7 mouse cellular contexts compared by ENCODE assay signal in the genomic region with DNA sequence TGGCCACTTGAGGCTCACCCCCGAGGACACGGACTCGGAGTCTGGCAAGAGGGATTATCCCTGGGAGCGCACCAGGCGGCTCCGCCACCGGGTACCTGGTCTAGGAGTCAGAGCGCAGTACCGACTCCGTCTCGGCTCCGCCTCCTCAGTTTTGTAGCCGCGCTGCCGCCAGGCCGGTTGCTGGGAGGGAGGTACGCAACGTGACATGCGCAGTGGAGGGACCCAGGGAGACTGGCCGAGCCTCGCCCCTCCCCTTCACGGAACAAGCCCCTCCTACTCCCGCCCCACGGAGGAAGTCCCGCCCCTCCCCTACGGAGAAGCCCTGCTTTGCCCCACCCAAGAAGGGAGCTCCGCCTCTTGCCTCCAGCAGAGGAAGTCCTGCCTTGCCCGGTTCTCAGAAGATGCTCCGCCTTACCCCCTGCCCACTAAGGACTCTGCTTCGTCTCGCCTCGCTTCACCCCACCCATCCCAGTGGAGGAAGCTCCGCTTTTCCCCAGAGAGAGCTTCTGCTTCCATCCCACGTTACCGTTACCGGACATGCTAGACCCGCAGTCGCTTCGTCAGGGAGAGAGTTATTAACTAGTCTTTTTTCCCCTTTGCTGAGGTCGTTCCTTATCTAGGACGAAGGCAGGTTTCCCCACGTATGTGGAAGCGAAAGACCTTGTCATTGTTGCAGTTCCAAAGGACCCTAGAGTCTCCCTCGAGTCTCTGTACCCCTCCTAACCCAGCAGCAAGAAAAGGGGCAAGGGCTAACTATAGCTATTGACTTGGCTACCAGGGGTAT. TPM values are rescaled to one million over a fixed set of nuclear protein-coding genes. Genes with fewer than 3 reads are reported as not detected.
A peak's percentile ranks its signal among the peaks of the same experiment; 100 is the strongest.
DNase-seq lines count a peak whose midpoint lies in the region; ATAC-seq lines count a peak whose summit lies in the region.

No protein-coding gene starts in this region.

- peak; percentile 99 for DNase-seq in adrenal gland, postnatal 14 days
- DNase-seq in embryonic facial prominence, embryonic 11.5 days (ENCODE audit: low spot score), result peak; percentile 98
- DNase-seq in heart, adult 11 months, result peak; percentile 100
- DNase-seq in kidney, adult 18-20 months, result peak; percentile 93
- peak; percentile 98 for DNase-seq in limb, embryonic 11.5 days (ENCODE audit: low spot score)
- DNase-seq in midbrain, embryonic 14.5 days, result peak; percentile 99
- DNase-seq in spleen, adult 18-20 months, result peak; percentile 94 to 97

- peak overlapping the region; percentile 59 for H3K4me3 ChIP-seq in embryonic facial prominence, embryonic 11.5 days (ENCODE audit: low read depth, low read length)
- H3K4me3 ChIP-seq in limb, embryonic 11.5 days (ENCODE audit: low read depth, low read length), result peak overlapping the region; percentile 69
- H3K4me3 ChIP-seq in midbrain, embryonic 14.5 days (replicated peaks; ENCODE audit: low read depth, low read length), result peak overlapping the region; percentile 72

- H3K36me3 ChIP-seq in embryonic facial prominence, embryonic 11.5 days (replicated peaks; ENCODE audit: control insufficient read depth, insufficient read depth, low read depth, low read length), result no peaks in the 10 kb centered on the region
- H3K36me3 ChIP-seq in limb, embryonic 11.5 days (ENCODE audit: control insufficient read depth, insufficient read depth, low read length), result no peaks in the 10 kb centered on the region; the same call in 1 of the 2 replicates
- peaks cover 22% of the 10 kb centered on the region for H3K36me3 ChIP-seq in midbrain, embryonic 14.5 days (ENCODE audit: control insufficient read depth, insufficient read depth, low read length)

- WGBS in embryonic facial prominence, embryonic 11.5 days, result under 1% methylated on average over 44 of the region's 44 CpGs
- WGBS in limb, embryonic 11.5 days, result under 1% methylated on average over 43 of the region's 44 CpGs
- WGBS in midbrain, embryonic 14.5 days, result under 1% methylated on average over 44 of the region's 44 CpGs

- ATAC-seq in embryonic facial prominence, embryonic 11.5 days (replicated peaks; ENCODE audit: insufficient number of reproducible peaks, low FRiP score, low TSS enrichment, low read depth), result peak; percentile 96
- peak; percentile 95 for ATAC-seq in limb, embryonic 11.5 days (ENCODE audit: insufficient number of reproducible peaks, low FRiP score, low TSS enrichment, low read depth)
- ATAC-seq in midbrain, embryonic 14.5 days (ENCODE audit: low FRiP score, low TSS enrichment), result peak; percentile 95

- H3K27ac ChIP-seq in embryonic facial prominence, embryonic 11.5 days (replicated peaks; ENCODE audit: low read depth, low read length), result peak overlapping the region; percentile 60
- H3K27ac ChIP-seq in limb, embryonic 11.5 days (replicated peaks; ENCODE audit: low read depth, low read length), result peak overlapping the region; percentile 62; the same call in 1 of the 2 replicates
- peak overlapping the region; percentile 84 for H3K27ac ChIP-seq in midbrain, embryonic 14.5 days (replicated peaks; ENCODE audit: low read depth, low read length)

- no peaks in the 10 kb centered on the region for H3K27me3 ChIP-seq in embryonic facial prominence, embryonic 11.5 days (ENCODE audit: control insufficient read depth, insufficient read depth, low read length)
- H3K27me3 ChIP-seq in limb, embryonic 11.5 days (ENCODE audit: control insufficient read depth, insufficient read depth, low read length), result no peaks in the 10 kb centered on the region
- H3K27me3 ChIP-seq in midbrain, embryonic 14.5 days (ENCODE audit: control insufficient read depth, insufficient read depth, low read length), result no peaks in the 10 kb centered on the region

- H3K9ac ChIP-seq in embryonic facial prominence, embryonic 11.5 days (replicated peaks; ENCODE audit: low read length), result peak overlapping the region; percentile 67
- H3K9ac ChIP-seq in limb, embryonic 11.5 days (ENCODE audit: low read length), result peak overlapping the region; percentile 79
- H3K9ac ChIP-seq in midbrain, embryonic 14.5 days (replicated peaks; ENCODE audit: low read length), result peak overlapping the region; percentile 71

- H3K4me1 ChIP-seq in embryonic facial prominence, embryonic 11.5 days (ENCODE audit: control insufficient read depth, insufficient read depth, low read length), result no peaks in the 10 kb centered on the region
- H3K4me1 ChIP-seq in limb, embryonic 11.5 days (ENCODE audit: control insufficient read depth, insufficient read depth, low read length), result 0 out of 2 replicates have a peak, but pooled peaks cover 2% of the 10 kb centered on the region
- H3K4me1 ChIP-seq in midbrain, embryonic 14.5 days (ENCODE audit: control insufficient read depth, insufficient read depth, low read length), result peaks cover 9% of the 10 kb centered on the region

- H3K9me3 ChIP-seq in embryonic facial prominence, embryonic 11.5 days (replicated peaks; ENCODE audit: control insufficient read depth, low read length), result no peaks in the 10 kb centered on the region
- H3K9me3 ChIP-seq in limb, embryonic 11.5 days (ENCODE audit: control insufficient read depth, low read length), result no peaks in the 10 kb centered on the region
- no peaks in the 10 kb centered on the region for H3K9me3 ChIP-seq in midbrain, embryonic 14.5 days (ENCODE audit: control insufficient read depth, low read length)

- peak overlapping the region; percentile 42 for H3K4me2 ChIP-seq in embryonic facial prominence, embryonic 11.5 days (ENCODE audit: low read depth, low read length)
- peak overlapping the region; percentile 59 for H3K4me2 ChIP-seq in limb, embryonic 11.5 days (ENCODE audit: low read depth, severe bottlenecking)
- H3K4me2 ChIP-seq in midbrain, embryonic 14.5 days (ENCODE audit: low read length), result peak overlapping the region; percentile 51

RNA-seq across cellular contexts. Expression of a gene that starts 8.4 kb away (rescaled TPM):
- 12.1 and 12.5 TPM in 2 replicates for total RNA-seq in adrenal gland, postnatal 14 days (2021)
- 33.4 and 35.8 TPM in 2 replicates for polyA plus RNA-seq in embryonic facial prominence, embryonic 11.5 days (2014; fragmentation: Nextera tagmentation; extraction: Ambion mirVana)
- polyA plus RNA-seq in limb, embryonic 11.5 days (2014; fragmentation: Nextera tagmentation; extraction: Ambion mirVana), result 36.7 and 40.0 TPM in 2 replicates
- polyA plus RNA-seq in midbrain, embryonic 14.5 days (2014; fragmentation: Nextera tagmentation; extraction: Ambion mirVana), result 30.0 and 30.5 TPM in 2 replicates

RNA-seq across cellular contexts. Expression of a gene that starts 22.6 kb away (rescaled TPM):
- 116 and 120 TPM in 2 replicates for total RNA-seq in adrenal gland, postnatal 14 days (2021)
- polyA plus RNA-seq in embryonic facial prominence, embryonic 11.5 days (2014; fragmentation: Nextera tagmentation; extraction: Ambion mirVana), result 65.3 and 70.5 TPM in 2 replicates
- polyA plus RNA-seq in limb, embryonic 11.5 days (2014; fragmentation: Nextera tagmentation; extraction: Ambion mirVana), result 53.5 and 68.1 TPM in 2 replicates
- 48.7 and 87.5 TPM in 2 replicates for polyA plus RNA-seq in midbrain, embryonic 14.5 days (2014; fragmentation: Nextera tagmentation; extraction: Ambion mirVana)

RNA-seq across cellular contexts. Expression of a gene that starts 23.2 kb away (rescaled TPM):
- 51.5 and 59.9 TPM in 2 replicates for total RNA-seq in adrenal gland, postnatal 14 days (2021)
- polyA plus RNA-seq in embryonic facial prominence, embryonic 11.5 days (2014; fragmentation: Nextera tagmentation; extraction: Ambion mirVana), result 95.4 and 102 TPM in 2 replicates
- polyA plus RNA-seq in limb, embryonic 11.5 days (2014; fragmentation: Nextera tagmentation; extraction: Ambion mirVana), result 96.6 and 110 TPM in 2 replicates
- polyA plus RNA-seq in midbrain, embryonic 14.5 days (2014; fragmentation: Nextera tagmentation; extraction: Ambion mirVana), result 56.3 and 88.3 TPM in 2 replicates

RNA-seq across cellular contexts. Expression of a gene that starts 32.9 kb away (rescaled TPM):
- total RNA-seq in adrenal gland, postnatal 14 days (2021), result 21.1 and 59.4 TPM in 2 replicates
- polyA plus RNA-seq in embryonic facial prominence, embryonic 11.5 days (2014; fragmentation: Nextera tagmentation; extraction: Ambion mirVana), result 431 and 442 TPM in 2 replicates
- polyA plus RNA-seq in limb, embryonic 11.5 days (2014; fragmentation: Nextera tagmentation; extraction: Ambion mirVana), result 516 and 591 TPM in 2 replicates
- polyA plus RNA-seq in midbrain, embryonic 14.5 days (2014; fragmentation: Nextera tagmentation; extraction: Ambion mirVana), result 161 and 171 TPM in 2 replicates

RNA-seq across cellular contexts. Expression of a gene that starts 32.9 kb away (rescaled TPM):
- total RNA-seq in adrenal gland, postnatal 14 days (2021), result not detected in 2 replicates
- polyA plus RNA-seq in embryonic facial prominence, embryonic 11.5 days (2014; fragmentation: Nextera tagmentation; extraction: Ambion mirVana), result 0.92 TPM in 1 of 2 replicates, not detected in the other
- polyA plus RNA-seq in limb, embryonic 11.5 days (2014; fragmentation: Nextera tagmentation; extraction: Ambion mirVana), result 0.64 TPM in 1 of 2 replicates, not detected in the other
- not detected in 2 replicates for polyA plus RNA-seq in midbrain, embryonic 14.5 days (2014; fragmentation: Nextera tagmentation; extraction: Ambion mirVana)

Comparison
In these comparisons a context has a peak if more than half of its experiments do, and no peak if none do; other contexts are left out.
1. Peak in every context shown above with its lines: DNase-seq, ATAC-seq, H3K4me3 ChIP-seq and H3K27ac ChIP-seq.